Mouse (Mus musculus) forelimb bud, embryonic 11.5 days (tissue): Measurements from ENCODE around the gene Olfr589.
"Not testable (repeated sequence)": the region's sequence is repeated elsewhere in the genome, so short reads cannot be mapped to it uniquely, and the experiment has no call there.

Source experiments
- DNase-seq: peaks from one replicate; pipeline ENCODE4 v3.0.0-alpha.2; 2012; ENCODE audit warnings: low read depth, low spot score

Gene Olfr589

DNA sequence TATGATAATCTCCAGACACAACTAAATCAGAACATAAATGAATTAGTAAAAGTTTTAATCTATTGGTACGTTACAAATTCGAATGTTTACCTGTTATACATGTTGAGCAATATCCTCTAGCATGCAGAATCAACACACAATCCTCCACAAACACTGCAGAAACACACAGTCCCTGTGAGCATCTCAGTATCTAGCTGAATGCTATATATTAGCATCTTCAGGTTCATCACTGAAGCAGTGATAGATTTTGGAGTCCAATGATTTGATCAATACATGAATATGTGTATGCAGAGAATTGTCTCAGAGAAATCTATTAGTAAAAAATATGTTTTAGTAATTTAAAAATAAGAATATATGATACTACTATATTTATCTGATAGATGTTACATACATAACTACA is at the start of gene Olfr589:
TSS of gene Olfr589 (minus strand) at position 101 of the 400 bp plus-strand sequence.
- no peak for DNase-seq

DNA sequence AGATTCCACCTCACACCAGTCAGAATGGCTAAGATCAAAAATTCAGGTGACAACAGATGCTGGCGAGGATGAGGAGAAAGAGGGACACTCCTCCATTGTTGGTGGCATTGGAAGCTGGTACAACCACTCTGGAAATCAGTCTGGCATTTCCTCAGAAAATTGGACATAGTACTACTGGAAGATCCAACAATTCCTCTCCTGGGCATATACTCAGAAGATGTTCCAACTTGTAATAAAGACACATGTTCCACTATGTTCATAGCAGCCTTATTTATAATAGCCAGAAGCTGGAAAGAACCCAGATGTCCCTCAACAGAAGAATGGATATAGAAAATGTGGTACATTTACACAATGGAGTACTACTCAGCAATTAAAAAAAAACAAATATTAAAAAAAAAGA is 28.3 kb upstream of the Olfr589 start, which contains the start of gene Olfr592:
TSS of gene Olfr592 (plus strand) at position 301 of the 400 bp plus-strand sequence.
- DNase-seq: not testable (repeated sequence)

DNA sequence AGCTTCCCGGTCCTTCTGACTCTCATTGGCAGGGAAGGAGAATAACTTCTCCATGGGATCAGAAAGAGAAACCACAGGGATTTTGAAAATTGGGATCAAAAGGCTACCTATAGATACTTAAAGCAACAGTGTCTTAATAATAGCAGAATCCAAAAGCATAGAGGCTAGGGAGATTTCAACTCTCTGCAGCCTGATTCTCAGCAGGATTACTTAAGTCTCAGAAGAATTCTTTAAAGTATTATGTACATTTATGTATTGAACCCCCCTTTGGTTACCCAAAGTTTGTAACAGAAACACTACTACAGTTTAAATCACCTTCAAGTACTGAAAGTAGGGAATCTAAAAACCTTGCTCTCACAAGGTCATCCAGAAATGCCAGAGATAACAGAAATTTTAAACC is 22.1 kb upstream of the Olfr589 start, which contains the start of gene Olfr591:
TSS of gene Olfr591 (minus strand) at position 101 of the 400 bp plus-strand sequence.
- DNase-seq: no peak

DNA sequence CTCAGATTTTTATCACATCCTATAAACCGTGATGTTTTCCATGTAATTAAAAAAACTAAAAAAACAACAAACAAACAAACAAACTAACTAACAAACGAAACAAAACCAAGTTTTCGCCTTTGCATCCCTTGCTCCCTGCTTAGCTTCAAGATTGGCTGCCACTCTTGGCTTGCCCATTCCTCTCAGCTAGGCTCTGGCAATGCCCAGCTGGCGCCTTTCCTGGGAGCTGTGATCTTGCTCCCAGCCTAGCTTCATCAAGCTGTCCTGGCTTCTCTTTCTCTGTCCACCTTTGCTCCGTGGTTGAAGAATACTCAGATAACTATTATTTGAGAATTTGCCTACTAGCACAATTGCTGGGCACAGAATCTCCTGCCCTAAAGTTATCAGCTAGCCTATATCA is 13.5 kb upstream of the Olfr589 start:
- DNase-seq: no peak

GRCm38 (mm10) chr7:103140579-103140978 is 15.6 kb downstream of the Olfr589 start, which contains the start of gene Olfr588-ps1:
Olfr588-ps1 (plus strand) TSS chr7:103140879.
- DNase-seq: no peak

GRCm38 (mm10) chr7:103125538-103125937 is 30.6 kb downstream of the Olfr589 start, which contains the start of gene Olfr586:
Olfr586 (minus strand) TSS chr7:103125638.
- DNase-seq: no peak

DNA sequence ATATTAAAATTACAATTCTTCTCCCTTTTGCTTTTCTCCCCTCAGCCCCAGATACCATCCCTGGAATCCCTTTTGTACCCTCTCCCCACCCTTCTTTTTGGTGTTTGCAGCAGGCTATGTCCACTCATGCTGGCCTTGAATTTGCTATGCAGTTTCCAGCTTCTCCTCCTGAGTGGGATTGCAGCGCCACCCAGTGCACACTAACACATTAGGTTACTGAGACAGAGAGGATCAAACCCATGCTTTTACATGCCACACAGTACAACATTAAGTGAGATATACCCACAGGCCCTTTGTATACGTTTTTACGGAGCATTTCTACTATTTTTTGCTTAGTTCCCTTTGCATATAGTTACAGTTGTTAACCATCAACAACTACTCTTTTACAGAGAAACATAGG is 36.8 kb downstream of the Olfr589 start:
- DNase-seq: no peak
